Mouse (Mus musculus): ENCODE results near the gene Paqr4. TPM values are rescaled to one million over a fixed set of nuclear protein-coding genes. Genes with fewer than 3 reads are reported as not detected.

Gene Paqr4
- polyA plus RNA-seq, 1 experiment from 2014 or later: 29.5 TPM

GRCm38 (mm10) chr17:23758801-23759200, 18.1 kb upstream of the Paqr4 start:
- no peak for ATAC-seq (ENCODE audit: low FRiP score)

GRCm38 (mm10) chr17:23757581-23757980, 16.9 kb upstream of the Paqr4 start:
- ATAC-seq (ENCODE audit: low FRiP score) (no peak), DNase-seq (ENCODE audit: low spot score, missing footprints) (peak; percentile 21)
- no peak overlapping the region for H3K9ac ChIP-seq (ENCODE audit: low read length)
- H3K27ac ChIP-seq (ENCODE audit: low read depth, low read length): no peak overlapping the region
- WGBS: 93% methylated on average over 9 of the region's 9 CpGs
- no peaks in the 10 kb centered on the region for H3K27me3 ChIP-seq (ENCODE audit: control insufficient read depth, insufficient read depth, low read length)
- H3K4me1 ChIP-seq (ENCODE audit: control insufficient read depth, insufficient read depth, low read length): no peaks in the 10 kb centered on the region
- H3K4me2 ChIP-seq: no peak overlapping the region
- no peaks in the 10 kb centered on the region for H3K9me3 ChIP-seq (ENCODE audit: control insufficient read depth, low read length)
- no peak overlapping the region for H3K4me3 ChIP-seq (ENCODE audit: low read depth, low read length)
- peaks cover 58% of the 10 kb centered on the region for H3K36me3 ChIP-seq (ENCODE audit: control insufficient read depth, insufficient read depth, low read length)

More at GRCm38 (mm10) chr17:23758801-23759200, 18.1 kb upstream of the Paqr4 start:
- Histone ChIP-seq H3K36me3 (ENCODE audit: control insufficient read depth, insufficient read depth, low read length) (peaks cover 49% of the 10 kb centered on the region), H3K27ac (ENCODE audit: low read depth, low read length) (no peak overlapping the region), H3K4me1 (ENCODE audit: control insufficient read depth, insufficient read depth, low read length) (no peaks in the 10 kb centered on the region), H3K9me3 (ENCODE audit: control insufficient read depth, low read length) (no peaks in the 10 kb centered on the region), H3K4me2 (no peak overlapping the region), H3K27me3 (ENCODE audit: control insufficient read depth, insufficient read depth, low read length) (no peaks in the 10 kb centered on the region), H3K4me3 (ENCODE audit: low read depth, low read length) (no peak overlapping the region), H3K9ac (ENCODE audit: low read length) (no peak overlapping the region)
- peak; percentile 64 for DNase-seq (ENCODE audit: low spot score, missing footprints)
- WGBS: 82% methylated on average over 8 of the region's 8 CpGs

GRCm38 (mm10) chr17:23755689-23756088, 15.0 kb upstream of the Paqr4 start:
- H3K36me3 ChIP-seq (ENCODE audit: control insufficient read depth, insufficient read depth, low read length): peaks cover 55% of the 10 kb centered on the region
- H3K9ac ChIP-seq (ENCODE audit: low read length): no peak overlapping the region
- no peaks in the 10 kb centered on the region for H3K27me3 ChIP-seq (ENCODE audit: control insufficient read depth, insufficient read depth, low read length)
- no peaks in the 10 kb centered on the region for H3K9me3 ChIP-seq (ENCODE audit: control insufficient read depth, low read length)
- no peaks in the 10 kb centered on the region for H3K4me1 ChIP-seq (ENCODE audit: control insufficient read depth, insufficient read depth, low read length)
- H3K4me2 ChIP-seq: no peak overlapping the region
- DNase-seq (ENCODE audit: low spot score, missing footprints) (peak; percentile 73), ATAC-seq (ENCODE audit: low FRiP score) (0 out of 2 replicates have a peak, but pooled peaks have one; percentile 19)
- H3K4me3 ChIP-seq (ENCODE audit: low read depth, low read length): no peak overlapping the region
- WGBS: 97% methylated on average over 13 of the region's 13 CpGs
- H3K27ac ChIP-seq (ENCODE audit: low read depth, low read length): no peak overlapping the region; the same call in 1 of the 2 replicates

- WGBS: 80% methylated on average over 11 of the region's 11 CpGs
- no peak overlapping the region for H3K4me3 ChIP-seq (ENCODE audit: low read depth, low read length)
Measured at GRCm38 (mm10) chr17:23749400-23750191, 8.9 kb upstream of the Paqr4 start.

GRCm38 (mm10) chr17:23748631-23749391, 8.1 kb upstream of the Paqr4 start:
- Histone ChIP-seq H3K4me1 (ENCODE audit: control insufficient read depth, insufficient read depth, low read length) (peaks cover 10% of the 10 kb centered on the region), H3K36me3 (ENCODE audit: control insufficient read depth, insufficient read depth, low read length) (peaks cover 16% of the 10 kb centered on the region; the same call in 1 of the 2 replicates), H3K9ac (ENCODE audit: low read length) (no peak overlapping the region), H3K9me3 (ENCODE audit: control insufficient read depth, low read length) (no peaks in the 10 kb centered on the region), H3K27ac (ENCODE audit: low read depth, low read length) (no peak overlapping the region), H3K27me3 (ENCODE audit: control insufficient read depth, insufficient read depth, low read length) (peaks cover 33% of the 10 kb centered on the region), H3K4me2 (no peak overlapping the region), H3K4me3 (ENCODE audit: low read depth, low read length) (no peak overlapping the region)
- no peak for ATAC-seq (ENCODE audit: low FRiP score)
- 42% methylated on average over 10 of the region's 10 CpGs for WGBS
- DNase-seq (ENCODE audit: low spot score, missing footprints): peak; percentile 95

More at GRCm38 (mm10) chr17:23749400-23750191, 8.9 kb upstream of the Paqr4 start:
- ATAC-seq (ENCODE audit: low FRiP score): no peak
- Histone ChIP-seq H3K9me3 (ENCODE audit: control insufficient read depth, low read length) (no peaks in the 10 kb centered on the region), H3K9ac (ENCODE audit: low read length) (no peak overlapping the region), H3K36me3 (ENCODE audit: control insufficient read depth, insufficient read depth, low read length) (peaks cover 16% of the 10 kb centered on the region; the same call in 1 of the 2 replicates), H3K4me2 (no peak overlapping the region), H3K27me3 (ENCODE audit: control insufficient read depth, insufficient read depth, low read length) (peaks cover 26% of the 10 kb centered on the region), H3K4me1 (ENCODE audit: control insufficient read depth, insufficient read depth, low read length) (peaks cover 7% of the 10 kb centered on the region), H3K27ac (ENCODE audit: low read depth, low read length) (no peak overlapping the region)
- peak; percentile 83 for DNase-seq (ENCODE audit: low spot score, missing footprints)

- WGBS: 42% methylated on average over 6 of the region's 6 CpGs
- peaks cover 41% of the 10 kb centered on the region for H3K27me3 ChIP-seq (ENCODE audit: control insufficient read depth, insufficient read depth, low read length)
Measured at GRCm38 (mm10) chr17:23748026-23748425, 7.4 kb upstream of the Paqr4 start.

GRCm38 (mm10) chr17:23747471-23747870, 6.8 kb upstream of the Paqr4 start:
- H3K4me3 ChIP-seq (ENCODE audit: low read depth, low read length): no peak overlapping the region
- H3K9me3 ChIP-seq (ENCODE audit: control insufficient read depth, low read length): no peaks in the 10 kb centered on the region
- H3K4me1 ChIP-seq (ENCODE audit: control insufficient read depth, insufficient read depth, low read length): peaks cover 10% of the 10 kb centered on the region
- no peak for ATAC-seq (ENCODE audit: low FRiP score)
- H3K36me3 ChIP-seq (ENCODE audit: control insufficient read depth, insufficient read depth, low read length): 0 out of 2 replicates have a peak, but pooled peaks cover 6% of the 10 kb centered on the region
- H3K4me2 ChIP-seq: no peak overlapping the region
- no peak overlapping the region for H3K9ac ChIP-seq (ENCODE audit: low read length)
- peaks cover 47% of the 10 kb centered on the region for H3K27me3 ChIP-seq (ENCODE audit: control insufficient read depth, insufficient read depth, low read length)
- peak; percentile 59 for DNase-seq (ENCODE audit: low spot score, missing footprints)
- 88% methylated on average over 3 of the region's 3 CpGs for WGBS
- H3K27ac ChIP-seq (ENCODE audit: low read depth, low read length): no peak overlapping the region

More at GRCm38 (mm10) chr17:23748026-23748425, 7.4 kb upstream of the Paqr4 start:
- Histone ChIP-seq H3K4me3 (ENCODE audit: low read depth, low read length) (no peak overlapping the region), H3K9ac (ENCODE audit: low read length) (no peak overlapping the region), H3K4me2 (no peak overlapping the region), H3K27ac (ENCODE audit: low read depth, low read length) (no peak overlapping the region), H3K36me3 (ENCODE audit: control insufficient read depth, insufficient read depth, low read length) (peaks cover 11% of the 10 kb centered on the region; the same call in 1 of the 2 replicates), H3K4me1 (ENCODE audit: control insufficient read depth, insufficient read depth, low read length) (peaks cover 10% of the 10 kb centered on the region), H3K9me3 (ENCODE audit: control insufficient read depth, low read length) (no peaks in the 10 kb centered on the region)
- DNase-seq (ENCODE audit: low spot score, missing footprints): peak; percentile 66
- no peak for ATAC-seq (ENCODE audit: low FRiP score)

GRCm38 (mm10) chr17:23746767-23747166, 6.1 kb upstream of the Paqr4 start:
- peaks cover 54% of the 10 kb centered on the region for H3K27me3 ChIP-seq (ENCODE audit: control insufficient read depth, insufficient read depth, low read length)
- 88% methylated on average over 3 of the region's 3 CpGs for WGBS
- H3K9me3 ChIP-seq (ENCODE audit: control insufficient read depth, low read length): no peaks in the 10 kb centered on the region
- peaks cover 10% of the 10 kb centered on the region for H3K4me1 ChIP-seq (ENCODE audit: control insufficient read depth, insufficient read depth, low read length)
- no peak overlapping the region for H3K4me2 ChIP-seq
- ATAC-seq (ENCODE audit: low FRiP score) (no peak), DNase-seq (ENCODE audit: low spot score, missing footprints) (peak; percentile 41)
- no peak overlapping the region for H3K27ac ChIP-seq (ENCODE audit: low read depth, low read length)
- no peak overlapping the region for H3K4me3 ChIP-seq (ENCODE audit: low read depth, low read length)
- no peak overlapping the region for H3K9ac ChIP-seq (ENCODE audit: low read length)
- 0 out of 2 replicates have a peak, but pooled peaks cover 3% of the 10 kb centered on the region for H3K36me3 ChIP-seq (ENCODE audit: control insufficient read depth, insufficient read depth, low read length)

All from midbrain, embryonic 11.5 days (tissue).